ENCODE assay signal across 10 mouse cellular contexts in genomic region chr12:108490954-108491353, GRCm38 (mm10).
A peak's percentile ranks its signal among the peaks of the same experiment; 100 is the strongest.
DNase-seq lines count a peak whose midpoint lies in the region; ATAC-seq and TF ChIP-seq lines count a peak whose summit lies in the region.
"Had no signal": no experiment of that assay in that cellular context is flagged by ENCODE, and none has a peak within 500 bp of the region (broad histone marks: within the 10 kb centered on the region; RNA-seq: fewer than 3 reads in every experiment).

No protein-coding gene starts in this region.

- no peak overlapping the region for H3K4me3 ChIP-seq in liver, adult 2 months (ENCODE audit: insufficient read depth, low read depth, low read length)
- H3K4me3 ChIP-seq in neural tube, embryonic 11.5 days (ENCODE audit: low read depth, low read length): no peak overlapping the region
- no peak overlapping the region for H3K4me3 ChIP-seq in intestine, embryonic 15.5 days (replicated peaks)
- H3K4me3 ChIP-seq: neural tube, embryonic 12.5 days had no signal

- no peaks in the 10 kb centered on the region for H3K36me3 ChIP-seq in liver, adult 2 months (ENCODE audit: control insufficient read depth, insufficient read depth, low read length)
- no peaks in the 10 kb centered on the region; the same call in 1 of the 2 replicates for H3K36me3 ChIP-seq in neural tube, embryonic 11.5 days (ENCODE audit: control insufficient read depth, insufficient read depth, low read length)
- H3K36me3 ChIP-seq in intestine, embryonic 15.5 days: no peaks in the 10 kb centered on the region
- H3K36me3 ChIP-seq: neural tube, embryonic 12.5 days had no signal

- no peak for ATAC-seq in neural tube, embryonic 11.5 days (ENCODE audit: insufficient read depth, low FRiP score, low TSS enrichment)
- ATAC-seq in intestine, embryonic 15.5 days: no peak
- ATAC-seq: Patski had no signal

- no peaks in the 10 kb centered on the region for H3K27me3 ChIP-seq in liver, adult 2 months (ENCODE audit: control insufficient read depth, insufficient read depth, low read length)
- H3K27me3 ChIP-seq in neural tube, embryonic 11.5 days (ENCODE audit: control insufficient read depth, insufficient read depth, low read length): no peaks in the 10 kb centered on the region
- H3K27me3 ChIP-seq in intestine, embryonic 15.5 days (replicated peaks): no peaks in the 10 kb centered on the region
- H3K27me3 ChIP-seq: neural tube, embryonic 12.5 days; Patski had no signal

- DNase-seq in liver, adult 2 months (ENCODE audit: extremely low read depth, low read depth, low spot score): no peak
- no peak for DNase-seq in liver
- DNase-seq in cerebellum, adult 11-12 months: peak; percentile 85
- DNase-seq in embryo, embryonic 10.5 days (ENCODE audit: low spot score): peak; percentile 52
- peak; percentile 52 for DNase-seq in neural tube, embryonic 11.5 days (ENCODE audit: low spot score)
- DNase-seq in B cell, adult 2 months: no peak
- DNase-seq: gastrocnemius, postnatal 10 days had no signal

- H3K9me3 ChIP-seq in neural tube, embryonic 11.5 days (ENCODE audit: control insufficient read depth, low read length): no peaks in the 10 kb centered on the region
- no peaks in the 10 kb centered on the region for H3K9me3 ChIP-seq in intestine, embryonic 15.5 days
- H3K9me3 ChIP-seq: neural tube, embryonic 12.5 days had no signal

- no peak for TF ChIP-seq POLR2A in liver, adult 2 months (IDR thresholded peaks at IDR 0.05; ENCODE audit: extremely low read depth, insufficient read depth, low read length)

- no peak overlapping the region for H3K4me2 ChIP-seq in neural tube, embryonic 11.5 days (ENCODE audit: low read depth)
- H3K4me2 ChIP-seq in intestine, embryonic 15.5 days (replicated peaks): no peak overlapping the region
- H3K4me2 ChIP-seq: neural tube, embryonic 12.5 days had no signal

- no peak overlapping the region for H3K27ac ChIP-seq in liver, adult 2 months (replicated peaks; ENCODE audit: insufficient read depth, low read depth, low read length)
- H3K27ac ChIP-seq in neural tube, embryonic 11.5 days (ENCODE audit: low read depth, low read length): no peak overlapping the region
- no peak overlapping the region for H3K27ac ChIP-seq in intestine, embryonic 15.5 days
- H3K27ac ChIP-seq: neural tube, embryonic 12.5 days had no signal

- 53% methylated on average over 7 of the region's 7 CpGs for WGBS in liver, adult 2 months
- WGBS in neural tube, embryonic 11.5 days: 61% methylated on average over 7 of the region's 7 CpGs
- 60% methylated on average over 7 of the region's 7 CpGs for WGBS in intestine, embryonic 15.5 days

- H3K79me2 ChIP-seq in liver, adult 2 months (ENCODE audit: control insufficient read depth, insufficient read depth, low read length): no peaks in the 10 kb centered on the region

- peak; percentile 42 for TF ChIP-seq CTCF in liver, adult 2 months (IDR thresholded peaks at IDR 0.05; ENCODE audit: low read depth, low read length)

- H3K4me1 ChIP-seq in liver, adult 2 months (ENCODE audit: control insufficient read depth, insufficient read depth, low read length): 0 out of 2 replicates have a peak, but pooled peaks cover 2% of the 10 kb centered on the region
- 0 out of 2 replicates have a peak, but pooled peaks cover 3% of the 10 kb centered on the region for H3K4me1 ChIP-seq in neural tube, embryonic 11.5 days (ENCODE audit: control insufficient read depth, insufficient read depth, low read length)
- peaks cover 16% of the 10 kb centered on the region for H3K4me1 ChIP-seq in intestine, embryonic 15.5 days (replicated peaks)

- no peak overlapping the region for H3K9ac ChIP-seq in liver, adult 2 months (ENCODE audit: low read depth, low read length)
- H3K9ac ChIP-seq in neural tube, embryonic 11.5 days (ENCODE audit: low read length): no peak overlapping the region
- H3K9ac ChIP-seq in intestine, embryonic 15.5 days: no peak overlapping the region
- H3K9ac ChIP-seq: neural tube, embryonic 12.5 days had no signal

Comparison
In these comparisons a context has a peak if more than half of its experiments do, and no peak if none do; other contexts are left out.
1. DNase-seq: peak in cerebellum, adult 11-12 months (single experiment), embryo, embryonic 10.5 days (single experiment) and neural tube, embryonic 11.5 days (single experiment); none in liver, adult 2 months (single experiment), liver (single experiment) and B cell, adult 2 months (0 of 2).